Mouse (Mus musculus) embryonic facial prominence, embryonic 12.5 days (tissue): ENCODE results near the gene Gjb5. TPM values are rescaled to one million over a fixed set of nuclear protein-coding genes. Genes with fewer than 3 reads are reported as not detected.

Experiments used
- ATAC-seq: fragments of 200-750 bp; cut with Nextera tagmentation; 2 replicates; pipeline ENCODE4 v1.8.0; 2017; ENCODE audit not compliant: insufficient number of reproducible peaks, insufficient read depth, low FRiP score, low TSS enrichment
- H3K27ac ChIP-seq: fragments of 300-500 bp; sonication (generic); 2 replicates; pipeline ENCODE4 v1.5.1; 2016; ENCODE audit warnings: mild to moderate bottlenecking
- H3K27me3 ChIP-seq: fragments of 300-500 bp; sonication (generic); 2 replicates; pipeline ENCODE4 v1.6.1; 2016; ENCODE audit warnings: mild to moderate bottlenecking, moderate library complexity
- H3K36me3 ChIP-seq: fragments of 300-500 bp; sonication (generic); 2 replicates; pipeline ENCODE4 v1.6.1; 2016; ENCODE audit warnings: mild to moderate bottlenecking
- H3K4me1 ChIP-seq: fragments of 300-500 bp; sonication (generic); 2 replicates; pipeline ENCODE4 v1.6.1; 2016
- H3K4me2 ChIP-seq: fragments of 300-500 bp; sonication (generic); replicated peaks from 2 replicates; pipeline ENCODE4 v1.6.1; 2016; ENCODE audit warnings: mild to moderate bottlenecking, moderate library complexity
- H3K4me3 ChIP-seq: fragments of 300-500 bp; sonication (generic); 2 replicates; pipeline ENCODE4 v1.5.1; 2016; ENCODE audit warnings: mild to moderate bottlenecking
- H3K9ac ChIP-seq: fragments of 300-500 bp; sonication (generic); 2 replicates; pipeline ENCODE4 v1.6.1; 2016; ENCODE audit warnings: mild to moderate bottlenecking, moderate library complexity
- H3K9me3 ChIP-seq: fragments of 300-500 bp; sonication (generic); 2 replicates; pipeline ENCODE4 v1.6.1; 2016; ENCODE audit warnings: mild to moderate bottlenecking, moderate library complexity
- WGBS: fragments of 180-500 bp; shearing (Covaris S2); methylation state at CpG from one replicate; pipeline ENCODE4 v1.1.7; 2016; 5-methylcytosine and 5-hydroxymethylcytosine counted together
- polyA plus RNA-seq: library from polyadenylated mRNA; unstranded; fragments of >200 nt; fragmentation: Nextera tagmentation; extraction: Ambion mirVana; gene quantifications from 2 replicates; pipeline ENCODE4 v1.2.1, GENCODE M21; 2016

Gjb5 gene
- polyA plus RNA-seq, result 0.22 and 0.31 TPM in 2 replicates

DNA sequence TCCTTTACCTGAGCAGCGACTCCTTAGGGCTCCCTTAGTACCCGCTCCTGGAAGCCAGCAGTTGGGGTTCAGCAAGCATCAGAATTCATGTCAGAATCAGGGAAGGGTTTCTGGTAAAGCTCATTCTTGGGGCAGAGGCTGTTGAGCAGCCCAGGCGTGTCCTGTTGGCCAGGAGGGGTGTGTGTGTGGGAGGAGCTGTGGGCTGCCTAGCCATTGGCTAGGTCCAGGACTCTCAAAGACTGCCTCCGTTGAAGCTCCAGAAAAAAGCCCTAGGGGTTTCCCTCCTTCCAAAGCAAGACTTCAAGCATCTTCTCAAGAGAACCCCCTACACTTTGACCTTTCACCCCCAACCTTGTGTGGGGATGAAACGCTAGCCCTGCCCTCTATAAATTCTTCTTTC lies at the start of gene Gjb5:
Gjb5 (minus strand) TSS at position 164 of the 400 bp plus-strand sequence.
- peaks cover 5% of the 10 kb centered on the region; the same call in 1 of the 2 replicates for H3K4me1 ChIP-seq
- 23% methylated on average over 5 of the region's 5 CpGs for WGBS
- H3K27me3 ChIP-seq, result peaks cover 9% of the 10 kb centered on the region; the same call in 1 of the 2 replicates
- no peak within 1 kb of the TSS for H3K27ac ChIP-seq
- H3K36me3 ChIP-seq, result no peaks in the 10 kb centered on the region
- ATAC-seq, result no peak
- H3K4me2 ChIP-seq, result no peak within 1 kb of the TSS; the same call in 1 of the 2 replicates
- no peak within 1 kb of the TSS for H3K9ac ChIP-seq
- H3K4me3 ChIP-seq, result no peak within 1 kb of the TSS
- no peaks in the 10 kb centered on the region for H3K9me3 ChIP-seq

DNA sequence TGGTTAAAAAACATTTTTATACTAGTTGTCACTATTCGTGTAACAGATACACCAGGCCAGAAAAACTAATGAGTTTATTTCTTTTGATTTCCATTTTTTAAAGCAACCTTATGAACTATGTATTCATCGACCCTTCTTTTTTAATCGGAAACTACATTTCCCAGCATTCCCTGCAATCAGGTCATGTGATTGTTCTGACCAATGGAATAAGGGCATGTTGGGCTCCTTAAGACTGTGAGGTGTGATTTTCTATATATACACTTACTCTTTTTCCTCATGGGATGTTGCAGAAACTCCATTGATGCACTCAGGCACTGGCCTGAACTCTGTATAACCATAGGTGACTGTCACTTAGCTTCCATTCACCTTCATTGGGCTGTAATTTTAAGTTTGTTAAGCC lies 44.6 kb upstream of the Gjb5 start:
- no peaks in the 10 kb centered on the region for H3K9me3 ChIP-seq
- H3K4me2 ChIP-seq, result no peak overlapping the region
- WGBS, result 67% methylated on average over 3 of the region's 3 CpGs

DNA sequence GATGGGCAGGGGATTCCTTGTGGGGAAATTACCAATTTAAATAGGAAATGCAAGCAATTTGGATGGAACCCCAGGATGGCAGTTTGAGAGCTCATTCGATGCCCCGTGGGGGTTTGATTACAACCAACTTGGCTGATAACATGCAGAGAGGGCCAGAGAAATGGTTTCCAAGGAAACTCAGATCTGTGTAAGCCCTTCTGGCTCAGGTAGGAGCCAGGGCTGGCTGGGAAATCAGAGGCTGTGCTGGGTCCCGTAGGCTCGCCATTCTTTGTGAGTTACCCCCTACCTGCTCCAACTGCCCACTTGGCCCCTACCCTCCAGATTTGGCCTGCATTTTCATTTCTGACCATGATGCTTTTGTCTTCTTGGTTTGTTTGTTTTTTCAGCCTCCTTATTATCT lies 44.2 kb upstream of the Gjb5 start:
- 84% methylated on average over 4 of the region's 4 CpGs for WGBS
- ATAC-seq, result no peak
- Histone ChIP-seq H3K27me3 (no peaks in the 10 kb centered on the region), H3K9me3 (no peaks in the 10 kb centered on the region), H3K36me3 (no peaks in the 10 kb centered on the region), H3K4me3 (no peak overlapping the region), H3K9ac (no peak overlapping the region), H3K27ac (no peak overlapping the region), H3K4me2 (no peak overlapping the region), H3K4me1 (no peaks in the 10 kb centered on the region)

More for the DNA sequence above, 44.6 kb upstream of the Gjb5 start:
- H3K9ac ChIP-seq, result no peak overlapping the region
- H3K27me3 ChIP-seq, result no peaks in the 10 kb centered on the region
- ATAC-seq, result no peak
- H3K36me3 ChIP-seq, result no peaks in the 10 kb centered on the region
- no peaks in the 10 kb centered on the region for H3K4me1 ChIP-seq
- no peak overlapping the region for H3K4me3 ChIP-seq
- H3K27ac ChIP-seq, result no peak overlapping the region

DNA sequence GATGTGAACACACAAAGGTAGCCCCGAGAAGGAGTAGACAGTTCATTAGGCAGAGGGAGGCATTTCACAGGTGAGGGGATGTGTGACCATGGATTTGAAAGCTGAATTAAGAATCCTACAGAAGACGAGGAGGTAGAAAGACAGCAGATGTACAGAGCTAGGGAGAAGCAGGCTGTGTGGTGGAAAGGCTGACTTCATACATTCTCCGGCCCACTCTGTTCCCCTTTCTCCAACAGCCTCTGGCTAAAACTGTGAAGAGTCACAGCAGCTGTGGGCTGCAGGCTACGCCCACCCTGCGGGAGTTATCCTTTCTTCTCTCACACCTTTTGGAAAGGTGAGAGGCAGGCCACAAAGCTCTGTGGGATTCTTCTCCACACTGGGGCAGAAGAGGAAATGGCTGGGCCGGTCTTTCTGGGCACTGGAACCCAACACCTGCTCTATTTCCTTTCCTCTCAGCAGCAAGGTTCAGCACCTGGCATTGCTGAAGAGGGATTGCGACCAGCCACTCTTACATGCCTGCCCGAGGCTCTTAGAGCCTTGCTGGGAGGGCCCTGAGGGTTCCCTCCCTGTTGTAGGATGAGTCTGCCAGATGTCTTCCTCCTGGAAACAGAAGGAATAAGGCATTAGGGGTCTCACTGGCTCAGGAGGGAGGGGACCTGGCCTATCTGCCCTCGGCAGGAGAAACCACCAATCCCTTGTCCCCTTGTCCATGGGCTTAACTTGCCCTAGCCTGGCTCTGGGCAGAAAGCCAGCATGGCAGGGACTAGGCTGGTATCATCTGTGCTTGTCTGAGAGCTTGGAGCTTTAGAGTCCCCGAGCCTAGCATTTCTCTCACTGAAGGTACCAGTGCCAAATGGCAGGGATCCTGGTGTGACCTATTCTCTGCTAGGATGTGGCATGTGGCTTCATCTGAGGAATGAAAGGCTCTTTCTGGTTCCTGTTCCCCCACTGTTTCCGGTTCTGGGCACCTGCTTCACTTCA lies 42.5 kb upstream of the Gjb5 start:
- H3K4me2 ChIP-seq, result no peak overlapping the region
- 65% methylated on average over 11 of the region's 11 CpGs for WGBS
- H3K4me3 ChIP-seq, result no peak overlapping the region
- no peaks in the 10 kb centered on the region for H3K27me3 ChIP-seq
- no peak overlapping the region for H3K27ac ChIP-seq
- no peaks in the 10 kb centered on the region for H3K36me3 ChIP-seq
- ATAC-seq, result no peak
- H3K4me1 ChIP-seq, result no peaks in the 10 kb centered on the region
- H3K9ac ChIP-seq, result no peak overlapping the region
- no peaks in the 10 kb centered on the region for H3K9me3 ChIP-seq

DNA sequence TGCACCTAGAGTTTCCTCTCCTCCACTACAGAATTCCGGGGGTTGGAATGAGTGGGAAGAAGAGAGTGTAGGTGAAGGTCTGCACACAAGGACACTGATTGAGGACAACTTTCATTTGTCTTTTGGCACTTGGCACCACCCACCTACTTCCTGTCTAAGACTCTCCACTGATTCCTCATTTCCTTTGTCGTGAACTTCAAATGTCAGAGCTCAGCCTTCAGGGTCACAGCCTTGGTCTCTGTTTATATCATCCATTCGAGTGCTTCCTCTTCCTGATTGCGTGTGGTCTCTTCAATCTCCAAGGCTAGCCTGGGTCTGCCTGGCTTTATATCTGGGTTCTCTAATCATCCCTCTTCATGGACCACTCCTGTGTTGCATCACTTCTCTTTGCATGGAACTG lies 37.6 kb upstream of the Gjb5 start:
- Histone ChIP-seq H3K4me2 (no peak overlapping the region), H3K27me3 (no peaks in the 10 kb centered on the region), H3K27ac (no peak overlapping the region), H3K36me3 (no peaks in the 10 kb centered on the region), H3K9ac (no peak overlapping the region), H3K9me3 (no peaks in the 10 kb centered on the region), H3K4me1 (no peaks in the 10 kb centered on the region), H3K4me3 (no peak overlapping the region)
- WGBS, result 70% methylated on average over 4 of the region's 4 CpGs
- no peak for ATAC-seq

DNA sequence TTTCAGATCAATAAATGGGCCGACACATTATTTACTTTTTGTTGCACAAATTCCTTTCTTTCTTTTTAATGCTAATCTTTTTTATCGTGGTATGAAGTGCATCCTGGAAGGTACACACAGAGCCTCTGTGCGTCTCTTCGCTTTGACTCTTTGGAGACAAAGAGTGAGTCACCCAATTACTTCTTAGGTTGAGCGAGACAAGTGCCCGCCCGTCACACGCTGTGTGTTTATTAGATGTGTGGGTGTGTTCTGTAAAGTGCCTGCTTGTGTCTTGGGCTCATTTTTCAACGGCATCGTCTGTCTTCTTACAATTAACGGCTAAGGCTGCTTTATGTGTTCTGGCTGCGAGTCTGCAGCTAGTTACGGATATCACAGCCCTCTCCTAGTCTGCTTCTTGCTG lies 31.7 kb upstream of the Gjb5 start:
- Histone ChIP-seq H3K27ac (no peak overlapping the region), H3K27me3 (no peaks in the 10 kb centered on the region), H3K4me1 (no peaks in the 10 kb centered on the region), H3K4me3 (no peak overlapping the region), H3K9ac (no peak overlapping the region), H3K9me3 (no peaks in the 10 kb centered on the region), H3K36me3 (no peaks in the 10 kb centered on the region), H3K4me2 (no peak overlapping the region)
- ATAC-seq, result no peak
- WGBS, result 73% methylated on average over 13 of the region's 13 CpGs

DNA sequence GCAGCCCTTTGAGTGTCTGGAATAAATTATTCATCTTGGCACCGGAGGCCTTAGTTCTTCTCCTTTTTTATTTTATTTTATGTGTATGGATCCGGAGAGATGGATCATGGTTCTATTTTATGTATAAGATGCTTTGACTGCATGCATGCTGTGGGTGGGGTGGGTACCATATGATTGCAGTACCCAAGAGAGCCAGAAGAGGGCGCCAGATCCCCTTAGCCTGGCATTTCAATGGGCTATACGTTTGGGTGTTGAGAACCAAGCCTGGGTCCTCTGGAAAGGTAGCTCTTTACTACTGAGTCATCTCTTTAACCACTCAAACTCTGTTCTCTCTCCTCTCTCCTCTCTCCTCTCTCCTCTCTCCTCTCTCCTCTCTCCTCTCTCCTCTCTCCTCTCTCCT lies 19.4 kb upstream of the Gjb5 start:
- 34% methylated on average over 4 of the region's 4 CpGs for WGBS
- no peaks in the 10 kb centered on the region for H3K4me1 ChIP-seq
- no peaks in the 10 kb centered on the region for H3K36me3 ChIP-seq
- H3K9me3 ChIP-seq, result no peaks in the 10 kb centered on the region
- no peak overlapping the region for H3K9ac ChIP-seq
- H3K27me3 ChIP-seq, result no peaks in the 10 kb centered on the region
- no peak overlapping the region for H3K4me2 ChIP-seq
- ATAC-seq, result no peak
- H3K27ac ChIP-seq, result no peak overlapping the region
- H3K4me3 ChIP-seq, result no peak overlapping the region

DNA sequence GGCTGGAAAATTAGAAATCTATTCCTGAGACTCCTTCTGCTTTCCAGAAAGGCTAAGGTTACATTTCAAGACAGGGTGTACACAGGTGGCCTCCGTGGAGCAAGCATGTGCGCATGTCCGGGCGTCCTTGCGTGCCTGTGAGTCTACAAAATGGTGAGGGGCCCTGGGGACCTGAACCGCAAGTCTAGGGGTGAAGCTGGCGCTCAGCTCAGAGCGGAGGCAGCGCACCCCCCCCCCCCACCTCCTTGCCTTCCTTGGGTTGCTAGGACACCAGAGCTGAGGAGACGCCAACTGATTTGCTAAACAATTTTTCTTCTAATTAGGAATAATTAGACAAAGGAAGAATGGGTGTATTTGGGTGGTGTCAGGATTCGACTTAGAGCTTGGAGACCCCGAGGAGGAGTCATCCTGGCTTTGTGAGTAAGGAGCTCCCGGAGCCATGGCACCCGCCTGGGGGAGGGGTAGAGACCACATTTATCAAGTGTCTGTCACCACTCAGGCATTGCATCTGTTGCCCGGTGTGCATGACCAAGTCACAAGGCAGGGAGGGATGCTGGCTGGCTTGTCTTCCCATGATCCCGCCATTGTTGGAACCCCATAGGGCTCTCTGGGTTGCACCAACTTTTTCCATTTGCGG lies 17.7 kb upstream of the Gjb5 start:
- no peak overlapping the region for H3K4me2 ChIP-seq

DNA sequence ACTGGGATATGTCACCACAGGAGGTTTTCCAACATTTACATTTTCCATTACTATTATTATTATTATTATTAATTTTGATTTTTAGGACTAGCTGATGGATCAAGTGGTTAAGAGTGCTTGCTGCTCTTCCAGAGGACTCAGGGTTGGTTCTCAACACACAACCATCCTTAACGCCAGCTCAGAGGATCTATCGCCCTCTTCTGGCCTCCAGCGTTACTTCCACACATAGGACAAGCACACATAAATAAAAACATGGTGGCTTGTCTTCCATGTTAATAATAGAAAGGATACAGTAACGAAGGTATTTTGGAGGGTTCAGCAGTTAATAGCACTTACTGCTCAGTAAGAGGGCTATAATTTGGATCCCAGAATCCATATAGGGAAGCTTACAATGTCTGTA lies 16.7 kb upstream of the Gjb5 start:
- H3K4me3 ChIP-seq, result no peak overlapping the region
- WGBS, result 81% methylated on average over 4 of the region's 4 CpGs
- H3K27ac ChIP-seq, result no peak overlapping the region
- no peaks in the 10 kb centered on the region for H3K27me3 ChIP-seq
- H3K9me3 ChIP-seq, result no peaks in the 10 kb centered on the region
- no peaks in the 10 kb centered on the region for H3K36me3 ChIP-seq
- no peak for ATAC-seq
- H3K4me1 ChIP-seq, result no peaks in the 10 kb centered on the region
- no peak overlapping the region for H3K9ac ChIP-seq
- H3K4me2 ChIP-seq, result no peak overlapping the region

More for the DNA sequence above, 17.7 kb upstream of the Gjb5 start:
- ATAC-seq, result no peak
- 85% methylated on average over 17 of the region's 17 CpGs for WGBS
- Histone ChIP-seq H3K9me3 (no peaks in the 10 kb centered on the region), H3K36me3 (no peaks in the 10 kb centered on the region), H3K4me1 (no peaks in the 10 kb centered on the region), H3K9ac (no peak overlapping the region), H3K27me3 (no peaks in the 10 kb centered on the region), H3K27ac (no peak overlapping the region), H3K4me3 (no peak overlapping the region)

DNA sequence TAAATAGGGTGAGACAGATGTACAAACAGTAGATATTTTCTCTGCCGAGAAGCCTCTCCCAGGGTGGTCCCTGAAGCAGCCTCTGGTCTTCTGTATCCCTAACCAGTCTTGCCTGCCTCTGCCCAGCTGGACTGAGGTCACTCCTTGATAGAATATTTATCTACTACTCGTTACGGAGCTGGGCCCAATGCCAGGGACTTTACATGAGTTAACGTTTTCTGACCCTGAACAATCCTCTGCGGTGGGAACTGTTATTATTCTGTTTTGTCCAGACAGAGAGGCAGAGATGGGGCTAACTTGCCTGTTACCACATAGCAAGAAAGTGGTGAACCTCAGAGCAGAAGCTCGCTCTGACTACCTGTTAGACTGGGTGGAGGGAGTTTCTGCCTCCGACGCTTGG lies 15.5 kb upstream of the Gjb5 start:
- Histone ChIP-seq H3K4me3 (no peak overlapping the region), H3K9me3 (no peaks in the 10 kb centered on the region), H3K9ac (no peak overlapping the region), H3K4me1 (no peaks in the 10 kb centered on the region), H3K4me2 (no peak overlapping the region), H3K27me3 (0 out of 2 replicates have a peak, but pooled peaks cover 2% of the 10 kb centered on the region), H3K36me3 (no peaks in the 10 kb centered on the region), H3K27ac (no peak overlapping the region)
- 67% methylated on average over 8 of the region's 8 CpGs for WGBS
- no peak for ATAC-seq

DNA sequence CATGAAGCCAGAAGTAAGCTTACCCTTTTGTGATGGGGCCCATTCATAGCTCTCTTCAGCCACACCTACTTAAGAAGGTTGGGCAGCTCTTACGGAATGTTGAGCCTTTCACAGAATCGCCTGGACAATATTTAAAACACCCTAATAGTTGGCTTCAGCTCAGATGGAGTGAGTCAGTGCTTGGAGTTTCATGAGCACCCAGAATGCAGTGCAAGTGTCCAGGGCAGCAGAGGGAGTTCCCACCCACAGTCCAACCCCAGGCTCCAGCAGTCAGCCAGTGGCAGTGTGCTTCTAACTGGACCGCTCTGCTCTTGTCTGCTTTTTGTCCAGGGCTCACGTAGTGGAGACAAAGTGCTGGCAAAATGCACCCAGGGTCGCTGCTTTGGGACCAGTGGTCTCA lies 13.6 kb upstream of the Gjb5 start:
- H3K9ac ChIP-seq, result no peak overlapping the region
- 72% methylated on average over 5 of the region's 5 CpGs for WGBS
- no peaks in the 10 kb centered on the region for H3K36me3 ChIP-seq
- 0 out of 2 replicates have a peak, but pooled peaks cover 2% of the 10 kb centered on the region for H3K27me3 ChIP-seq
- no peaks in the 10 kb centered on the region for H3K4me1 ChIP-seq
- no peak overlapping the region for H3K27ac ChIP-seq
- H3K9me3 ChIP-seq, result no peaks in the 10 kb centered on the region
- ATAC-seq, result no peak
- H3K4me2 ChIP-seq, result no peak overlapping the region
- H3K4me3 ChIP-seq, result no peak overlapping the region

DNA sequence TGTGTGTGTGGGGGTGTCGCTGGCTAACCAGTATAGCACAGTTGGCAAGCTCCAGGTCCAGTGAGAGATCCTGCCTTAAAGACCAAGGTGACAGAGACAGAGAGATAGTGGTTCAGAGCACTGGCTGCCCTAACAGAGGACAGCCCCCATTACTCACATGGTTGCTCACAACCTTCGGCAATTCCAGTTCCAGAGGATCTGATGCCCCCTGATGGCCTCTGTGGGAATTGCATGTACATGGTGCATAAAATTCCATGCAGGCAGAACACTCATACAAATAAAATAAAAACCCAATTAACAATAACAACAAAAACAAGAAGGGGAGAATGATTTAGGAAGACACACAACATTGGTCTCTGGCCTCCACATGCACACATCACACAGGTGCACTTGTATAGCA lies 12.5 kb upstream of the Gjb5 start:
- 54% methylated on average over 2 of the region's 2 CpGs for WGBS
- no peak overlapping the region for H3K4me2 ChIP-seq
- no peak for ATAC-seq
- 0 out of 2 replicates have a peak, but pooled peaks cover 2% of the 10 kb centered on the region for H3K27me3 ChIP-seq
- no peaks in the 10 kb centered on the region for H3K36me3 ChIP-seq
- no peak overlapping the region for H3K9ac ChIP-seq
- H3K4me3 ChIP-seq, result no peak overlapping the region
- H3K27ac ChIP-seq, result no peak overlapping the region
- H3K9me3 ChIP-seq, result no peaks in the 10 kb centered on the region
- H3K4me1 ChIP-seq, result peaks cover 4% of the 10 kb centered on the region; the same call in 1 of the 2 replicates
